Mouse (Mus musculus): ENCODE data around the gene Lhfp.

DNA sequence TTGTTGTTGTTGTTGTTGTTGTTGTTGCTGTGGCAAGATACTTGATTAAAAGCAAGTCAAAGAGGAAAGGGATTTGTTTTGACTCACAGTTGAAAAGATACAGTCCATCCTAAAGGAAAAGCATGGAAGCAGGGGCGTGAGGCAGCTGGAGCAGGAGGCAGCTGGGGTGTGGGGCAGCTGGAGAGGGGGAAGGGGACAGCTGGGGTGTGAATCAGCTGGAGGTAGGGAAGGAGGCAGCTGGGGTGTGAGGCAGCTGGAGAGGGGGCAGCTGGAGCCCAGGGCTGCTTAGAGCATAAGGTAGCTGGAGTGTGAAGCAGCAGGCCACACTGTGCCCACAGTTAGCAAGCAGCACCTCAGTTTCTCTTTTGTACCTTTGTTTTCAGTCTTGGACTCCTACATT lies 110.3 kb downstream of the Lhfp start:
- TF ChIP-seq POLR2A (IDR thresholded peaks at IDR 0.05; ENCODE audit: control insufficient read depth, low read depth, low read length) (no peak), CTCF (IDR thresholded peaks at IDR 0.05; ENCODE audit: control insufficient read depth, insufficient read depth, insufficient replicate concordance, low read depth, low read length) (no peak)

All from testis, adult 2 months (tissue).